Mouse (Mus musculus) activated CD4-positive, CD25-positive, alpha-beta regulatory T cell, adult 4 months (primary cell): Measurements from ENCODE around the gene Olfr798. TPM values are rescaled to one million over a fixed set of nuclear protein-coding genes. Genes with fewer than 3 reads are reported as not detected.

Experiments
- ATAC-seq: one replicate; pipeline ENCODE4 v1.8.0; 2017
- polyA plus RNA-seq, 2 experiments: library from polyadenylated mRNA; unstranded; fragments of 100-300 nt; shearing (Covaris generic); gene quantifications; one replicate each; pipeline ENCODE4 v1.2.1; 2017

Gene Olfr798
- under 1 TPM in 1 of 2 experiments, not detected in 1; 0.61 TPM for polyA plus RNA-seq

- no peak for ATAC-seq
Observed at GRCm38 (mm10) chr10:129627834-129628233, at the start of gene Olfr798. Olfr798 (minus strand) TSS chr10:129627934.

GRCm38 (mm10) chr10:129673765-129674164, 46.0 kb upstream of the Olfr798 start, which contains the start of gene Olfr801:
Olfr801 (minus strand) TSS chr10:129673865.
- no peak for ATAC-seq

- ATAC-seq, result no peak
Observed at GRCm38 (mm10) chr10:129657394-129657793, 29.7 kb upstream of the Olfr798 start, which contains the start of gene Olfr800. Olfr800 (plus strand) TSS chr10:129657694.

GRCm38 (mm10) chr10:129651763-129652162, 24.0 kb upstream of the Olfr798 start:
- ATAC-seq, result no peak

GRCm38 (mm10) chr10:129637184-129637583, 9.4 kb upstream of the Olfr798 start, which contains the start of gene Olfr799:
Olfr799 (plus strand) TSS chr10:129637484.
- ATAC-seq, result no peak

GRCm38 (mm10) chr10:129623251-129623650, 4.5 kb downstream of the Olfr798 start:
- ATAC-seq, result no peak

- no peak for ATAC-seq
Observed at GRCm38 (mm10) chr10:129621724-129622123, 6.0 kb downstream of the Olfr798 start.

GRCm38 (mm10) chr10:129612470-129612869, 15.3 kb downstream of the Olfr798 start, which contains the start of gene Olfr796:
Olfr796 (minus strand) TSS chr10:129612570.
- ATAC-seq, result no peak

GRCm38 (mm10) chr10:129577066-129577465, 50.7 kb downstream of the Olfr798 start:
- no peak for ATAC-seq

Other genes starting within 250 kb of the Olfr798 start
- gene Olfr784, start 243.9 kb downstream of the Olfr798 start, polyA plus RNA-seq, result not detected
- gene Olfr785, start 222.5 kb downstream of the Olfr798 start, polyA plus RNA-seq, result not detected
- not detected for gene Olfr786, start 200.6 kb downstream of the Olfr798 start, polyA plus RNA-seq
- gene Olfr787, start 166.1 kb downstream of the Olfr798 start, polyA plus RNA-seq, result under 1 TPM in 1 of 2 experiments, not detected in 1; 0.33 TPM
- gene Olfr788, start 156.9 kb downstream of the Olfr798 start, polyA plus RNA-seq, result not detected
- not detected for gene Olfr789, start 143.2 kb downstream of the Olfr798 start, polyA plus RNA-seq
- not detected for gene Olfr790, start 129.4 kb downstream of the Olfr798 start, polyA plus RNA-seq
- not detected for gene Olfr791, start 106.1 kb downstream of the Olfr798 start, polyA plus RNA-seq
- gene Olfr792, start 88.8 kb downstream of the Olfr798 start, polyA plus RNA-seq, result not detected
- not detected for gene Olfr794, start 60.3 kb downstream of the Olfr798 start, polyA plus RNA-seq
- not detected for gene Olfr796, start 15.4 kb downstream of the Olfr798 start, polyA plus RNA-seq
- gene Olfr799, start 9.6 kb upstream of the Olfr798 start, polyA plus RNA-seq, result not detected
- gene Olfr800, start 29.8 kb upstream of the Olfr798 start, polyA plus RNA-seq, result not detected
- not detected for gene Olfr801, start 45.9 kb upstream of the Olfr798 start, polyA plus RNA-seq
- gene Olfr802, start 60.2 kb upstream of the Olfr798 start, polyA plus RNA-seq, result not detected
- gene Olfr803, start 66.4 kb upstream of the Olfr798 start, polyA plus RNA-seq, result not detected
- not detected for gene Olfr804, start 75.3 kb upstream of the Olfr798 start, polyA plus RNA-seq
- gene Olfr805, start 101.4 kb upstream of the Olfr798 start, polyA plus RNA-seq, result under 1 TPM in 1 of 2 experiments, not detected in 1; 0.24 TPM
- gene Olfr806, start 114.0 kb upstream of the Olfr798 start, polyA plus RNA-seq, result not detected
- not detected for gene Olfr807, start 129.9 kb upstream of the Olfr798 start, polyA plus RNA-seq
- not detected for gene Olfr808, start 137.5 kb upstream of the Olfr798 start, polyA plus RNA-seq
- not detected for gene Olfr809, start 146.7 kb upstream of the Olfr798 start, polyA plus RNA-seq
- gene Olfr810, start 167.0 kb upstream of the Olfr798 start, polyA plus RNA-seq, result not detected
- gene Olfr811, start 176.5 kb upstream of the Olfr798 start, polyA plus RNA-seq, result not detected
- gene Olfr812, start 218.2 kb upstream of the Olfr798 start, polyA plus RNA-seq, result not detected
- gene Olfr813, start 227.4 kb upstream of the Olfr798 start, polyA plus RNA-seq, result not detected